Mouse (Mus musculus) adrenal gland, adult 2 months (tissue): ENCODE measurements around the gene Ube3a. TPM values are rescaled to one million over a fixed set of nuclear protein-coding genes. Genes with fewer than 3 reads are reported as not detected.
A peak's percentile ranks its signal among the peaks of the same experiment; 100 is the strongest.

Source experiments
- DNase-seq: peaks from one replicate; pipeline ENCODE4 v3.0.0; 2021
- long read RNA-seq: library from polyadenylated mRNA; stranded (forward); transcript quantifications from one replicate; pipeline ENCODE4 v2.0.0, GENCODE M21; 2021
- polyA plus RNA-seq: library from polyadenylated mRNA; depleted of rRNA; stranded (reverse); fragments of >200 nt; gene quantifications from 2 replicates; pipeline ENCODE4 v1.2.3, GENCODE M21; 2012; rRNA removed
- total RNA-seq, 2 experiments: library from RNA; stranded (reverse); gene quantifications; 2 replicates each; pipeline ENCODE4 v1.2.3; 2021

The Ube3a gene
- total RNA-seq = 100 to 1,000 TPM; 132 to 157 TPM
- 568 and 630 TPM in 2 replicates for polyA plus RNA-seq
- long read RNA-seq, full-length matches to known transcripts = 35 of 50 reads
- long read RNA-seq, partial matches to known transcripts = 3 of 50 reads
- long read RNA-seq, other reads (novel, unspliced or antisense) = 12 of 50 reads

DNA sequence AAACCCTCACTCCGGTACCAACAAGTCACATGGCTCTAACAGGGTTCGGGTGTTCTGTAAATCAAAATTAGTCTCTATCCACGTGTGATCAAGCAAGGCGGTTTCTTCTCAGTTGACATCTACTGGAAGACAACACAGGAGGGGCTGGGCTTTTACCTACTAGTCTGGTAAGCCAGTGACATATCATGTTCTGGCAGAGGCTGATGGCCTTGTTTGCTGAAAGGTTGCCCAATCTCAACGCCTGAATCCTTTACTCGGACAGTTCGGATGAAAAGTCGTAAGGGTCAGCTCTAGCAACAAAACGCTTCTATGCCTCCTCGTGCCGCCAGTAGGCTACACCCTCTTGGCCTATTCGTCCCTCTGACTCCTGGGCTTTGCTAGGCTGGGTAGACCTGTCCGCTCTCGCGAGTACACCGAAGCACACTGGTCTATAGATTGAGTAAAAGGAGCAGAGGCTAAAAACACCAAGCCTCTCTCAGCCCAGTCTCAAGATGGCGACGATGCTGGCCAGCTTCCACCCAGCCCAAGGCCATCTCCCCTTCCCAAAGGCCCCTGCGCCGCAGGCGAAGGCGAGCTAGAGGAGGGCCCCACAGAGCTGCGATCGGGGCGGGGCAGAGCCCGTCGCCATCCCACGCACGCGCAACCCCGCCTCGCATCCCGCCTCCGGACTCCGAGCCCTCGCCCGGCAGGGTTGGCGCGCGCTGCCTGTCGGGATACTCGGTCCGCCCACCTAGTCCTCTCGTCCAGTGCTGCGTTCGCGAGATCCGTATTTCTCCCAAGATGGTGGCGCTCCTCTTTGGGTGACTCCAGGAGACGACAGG is at the start of gene Ube3a:
Ube3a (plus strand) TSS at position 706 of the 821 bp plus-strand sequence.
- peak; percentile 99 for DNase-seq

DNA sequence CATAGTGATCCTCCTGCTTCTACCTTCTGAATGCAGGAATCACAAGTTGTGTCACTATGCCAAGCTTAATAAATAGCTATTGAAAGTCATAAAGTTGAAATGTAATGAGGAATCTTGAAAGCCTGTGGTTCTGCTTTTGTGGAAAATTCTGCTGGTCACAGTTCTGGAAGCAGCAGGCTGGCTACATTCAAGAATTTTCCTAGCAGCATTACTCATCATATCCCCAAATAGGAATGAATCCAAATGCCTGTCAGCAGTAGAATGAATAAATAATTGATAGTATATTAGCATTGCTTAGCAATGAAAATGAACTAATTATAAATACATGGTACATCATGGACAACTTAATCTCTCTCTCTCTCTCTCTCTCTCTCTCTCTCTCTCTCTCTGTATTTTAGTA is 35.7 kb upstream of the Ube3a start:
- DNase-seq = peak; percentile 4

DNA sequence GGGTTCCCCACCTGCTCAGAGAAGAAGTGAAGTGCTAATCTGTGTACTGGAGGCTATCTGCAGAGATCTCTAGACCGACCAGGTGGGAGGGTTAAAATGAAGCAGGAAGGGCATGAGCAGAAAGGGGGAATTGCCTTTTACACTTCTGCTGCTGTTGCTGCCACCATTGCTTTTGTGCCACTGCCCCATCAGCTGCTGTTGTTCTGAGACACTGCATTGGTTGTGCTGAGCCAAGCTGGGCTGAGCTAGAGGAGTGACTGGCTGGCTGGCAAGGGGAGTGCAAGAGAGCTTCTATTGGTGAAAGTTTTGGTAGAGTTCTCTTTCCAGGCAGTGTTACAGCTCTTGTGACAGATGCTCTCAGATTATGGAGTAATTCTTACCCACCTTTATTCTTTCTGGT is 13.6 kb upstream of the Ube3a start:
- DNase-seq = no peak

DNA sequence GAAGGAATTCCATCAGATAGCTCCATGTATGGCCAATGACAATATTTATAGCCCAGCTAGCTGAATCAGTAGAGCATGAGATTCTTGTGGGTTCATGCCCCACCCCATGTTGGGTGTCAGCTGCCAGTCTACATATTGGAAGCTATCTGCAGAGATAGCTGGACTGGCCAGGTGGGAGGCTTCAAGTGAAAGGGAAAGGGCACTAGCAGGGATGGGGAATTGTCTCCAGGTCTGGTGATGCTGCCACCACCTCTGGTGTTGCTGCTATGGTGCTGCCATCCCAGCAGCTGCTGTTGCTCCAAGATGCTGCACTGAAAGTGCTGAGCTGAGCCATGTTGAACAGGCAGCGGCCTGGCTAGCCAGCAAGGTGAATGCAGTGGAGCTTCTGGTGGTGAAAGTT is 7.3 kb upstream of the Ube3a start:
- no peak for DNase-seq

DNA sequence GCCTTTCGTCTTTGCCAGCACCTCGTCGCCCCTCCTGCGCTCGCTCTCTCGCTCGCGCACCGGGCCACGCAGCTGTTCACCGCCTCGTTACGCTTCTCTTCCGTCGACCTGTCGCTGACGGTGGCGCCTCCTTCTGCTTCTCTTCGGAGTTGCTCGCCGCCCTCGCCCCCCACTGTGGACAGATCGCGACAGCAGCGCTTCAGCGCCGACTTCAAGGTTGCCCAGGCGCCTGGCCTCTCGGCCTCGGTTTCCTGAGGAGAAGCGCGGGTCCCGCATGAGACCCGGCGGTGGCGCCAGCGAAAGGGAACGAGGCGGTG is 274 bp downstream of the Ube3a start:
- DNase-seq = no peak

DNA sequence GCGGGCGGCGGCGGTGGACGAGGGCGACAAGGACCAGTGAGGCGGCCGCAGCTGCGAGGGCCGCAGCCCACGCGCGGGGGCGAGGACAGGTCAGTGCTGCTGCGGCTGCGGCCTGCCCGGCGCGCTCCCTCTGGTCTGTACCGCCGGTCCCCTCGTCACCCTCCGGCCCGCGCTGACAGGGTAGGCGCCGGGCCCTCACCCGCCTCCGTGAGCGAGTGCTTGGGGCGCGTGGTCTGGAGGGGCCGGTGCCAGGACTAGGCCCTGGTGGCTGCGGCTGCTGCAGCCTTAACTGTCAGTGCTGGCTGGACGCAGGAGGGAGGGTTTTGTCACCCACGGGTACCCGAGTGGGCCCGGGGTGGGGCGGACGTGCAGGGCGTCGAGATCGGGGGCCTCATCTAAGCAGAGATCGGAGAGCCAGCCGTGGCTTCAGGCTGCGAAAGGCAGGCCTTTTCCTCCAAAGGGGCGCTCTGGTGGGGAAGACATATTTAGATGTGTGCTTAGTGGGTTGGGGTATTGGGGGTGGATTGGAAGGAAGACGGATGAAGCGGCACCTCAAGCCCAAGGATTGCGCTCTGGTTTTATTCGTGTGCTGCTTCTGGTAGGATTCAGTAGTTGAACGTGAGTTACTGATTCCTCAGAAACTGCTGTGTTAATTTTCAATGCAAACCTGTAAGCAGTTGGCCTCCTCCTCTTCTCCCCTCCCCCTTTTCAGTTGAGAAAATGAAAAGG is 797 bp downstream of the Ube3a start:
- DNase-seq = peak; percentile 81

DNA sequence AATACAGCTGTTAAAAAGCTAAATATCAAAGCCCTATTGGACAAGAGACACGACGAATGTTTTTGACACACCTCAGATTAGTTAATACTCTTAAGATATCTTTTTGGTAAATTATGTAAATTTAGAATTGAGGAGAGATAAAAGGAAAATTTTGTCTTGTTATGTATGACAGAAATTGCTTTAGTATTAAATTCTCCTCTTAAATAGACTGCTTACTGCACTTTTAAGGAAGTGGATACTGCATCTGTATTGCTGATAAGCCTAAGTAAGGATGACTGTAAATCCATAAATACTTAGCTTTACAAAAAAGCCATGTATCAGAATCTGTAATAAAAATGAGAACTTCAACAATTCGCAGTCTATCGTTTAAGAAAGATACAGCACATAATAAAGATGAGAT is 1.8 kb downstream of the Ube3a start:
- no peak for DNase-seq

DNA sequence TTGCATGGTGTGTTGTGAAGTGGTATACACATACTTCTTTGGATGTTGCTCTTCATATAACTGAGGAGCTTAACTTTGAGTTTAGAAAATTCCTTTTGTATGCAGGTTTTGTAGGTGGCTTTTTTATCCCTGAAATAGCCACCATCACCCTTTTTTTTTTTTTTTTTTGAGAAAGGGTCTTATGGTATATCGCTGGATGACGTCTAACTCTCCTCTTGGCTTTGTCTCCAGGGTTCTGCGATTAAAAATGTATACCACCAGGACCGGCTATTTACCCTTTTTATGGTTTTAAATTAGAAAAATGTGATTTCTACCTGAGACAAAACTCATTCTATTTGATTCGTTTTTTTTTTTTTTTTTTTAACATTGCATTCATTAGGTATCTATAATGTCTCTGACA is 2.2 kb downstream of the Ube3a start:
- no peak for DNase-seq

DNA sequence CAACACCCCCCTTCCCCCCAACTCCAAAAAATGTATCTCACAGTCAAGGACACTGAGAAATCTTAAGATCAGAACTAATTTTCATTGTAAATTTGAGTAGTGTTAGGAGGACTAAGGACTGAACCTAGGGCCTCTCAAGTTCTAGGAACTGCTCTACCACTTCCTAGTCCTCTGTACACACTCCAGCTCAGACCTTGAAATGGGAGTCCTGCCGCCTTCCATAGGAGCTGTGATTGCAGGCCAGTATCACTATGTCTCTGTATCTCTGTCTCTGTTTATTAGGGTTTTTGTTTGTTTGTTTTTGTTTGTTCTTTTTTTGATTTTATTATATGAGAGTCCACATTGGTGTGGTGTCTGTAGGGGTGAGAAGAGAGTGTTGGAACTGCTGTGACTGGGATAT is 3.4 kb downstream of the Ube3a start:
- no peak for DNase-seq

DNA sequence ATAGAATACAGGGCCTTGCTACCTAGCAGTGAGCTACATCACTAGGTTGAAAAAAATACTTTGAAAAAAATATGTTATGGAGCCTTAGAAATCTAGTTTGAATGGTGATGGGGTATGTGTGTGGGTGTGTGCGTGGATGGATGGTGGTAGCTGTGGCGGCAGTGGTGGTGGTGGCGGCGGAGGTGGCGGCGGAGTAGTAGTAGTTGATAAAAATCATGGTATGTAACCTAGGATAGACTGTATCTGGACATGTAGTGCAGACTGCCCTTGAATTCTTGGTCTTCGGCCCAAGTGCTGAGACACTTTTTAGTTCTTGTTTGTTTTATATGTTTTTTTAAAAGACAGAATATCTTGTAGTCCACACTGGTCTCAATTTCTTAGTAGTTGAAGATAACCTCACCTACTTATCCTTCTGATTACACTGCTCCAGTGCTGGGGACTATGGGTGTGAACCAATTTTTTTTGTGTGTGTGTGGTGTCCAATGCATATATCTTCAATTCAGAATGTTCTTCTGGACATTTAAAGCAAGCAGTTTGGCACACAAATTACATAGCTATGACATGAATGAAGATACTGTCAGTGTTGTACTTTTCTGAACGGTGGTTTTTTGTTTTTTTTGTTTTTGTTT is 6.3 kb downstream of the Ube3a start:
- no peak for DNase-seq

DNA sequence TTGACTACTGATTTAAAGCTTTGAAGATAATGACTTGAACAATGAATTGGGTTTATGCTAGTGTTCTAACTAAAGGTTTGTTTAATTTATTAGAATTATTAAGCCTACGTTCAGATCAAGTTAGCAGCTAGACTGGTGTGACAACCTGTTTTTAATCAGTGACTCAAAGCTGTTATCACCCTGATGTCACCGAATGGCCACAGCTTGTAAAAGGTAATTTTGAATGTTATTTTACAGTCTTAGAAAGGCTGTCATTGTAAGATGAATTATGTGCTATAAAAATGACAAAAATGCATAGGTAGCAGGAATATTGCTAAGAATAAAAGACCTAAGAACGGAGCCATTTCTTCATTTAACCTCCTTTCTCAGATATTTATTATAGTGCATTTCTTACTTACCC is 14.7 kb downstream of the Ube3a start:
- DNase-seq = no peak

DNA sequence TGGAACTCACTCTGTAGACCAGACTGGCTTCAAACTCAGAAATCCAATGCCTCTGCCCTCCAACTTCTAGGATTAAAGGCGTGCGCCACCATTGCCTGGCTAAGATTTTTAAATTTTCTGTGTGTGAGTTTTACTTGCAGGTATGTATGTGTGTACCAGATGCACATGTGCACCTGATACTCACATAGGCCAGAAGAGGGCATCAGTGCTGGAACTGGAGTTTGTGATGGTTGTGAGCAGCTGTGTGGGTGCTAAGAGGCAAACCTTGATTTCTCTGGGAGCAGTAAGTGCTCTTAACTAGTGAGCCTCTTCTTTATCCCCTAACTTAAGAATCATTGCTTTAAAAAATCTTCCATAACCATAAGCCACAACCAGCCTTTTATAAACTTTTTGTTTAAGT is 17.0 kb downstream of the Ube3a start:
- no peak for DNase-seq

DNA sequence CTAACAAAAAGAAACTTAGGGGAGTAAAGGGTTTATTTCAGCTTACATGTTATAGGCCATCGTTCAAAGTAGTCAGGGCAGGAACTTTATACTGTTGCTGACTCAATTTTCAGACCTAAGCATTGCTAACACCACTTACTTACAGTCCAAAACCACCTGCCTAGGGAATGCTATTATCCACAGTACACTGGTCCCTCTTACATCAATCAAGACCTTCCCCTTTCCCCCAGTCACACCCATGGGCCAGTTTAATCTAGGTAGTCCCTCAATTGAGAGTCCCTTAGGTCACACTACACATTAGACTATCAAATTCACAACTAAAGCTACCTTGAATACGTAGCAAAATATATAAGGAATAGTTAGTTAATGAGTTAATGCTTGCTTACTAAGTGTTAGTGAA is 24.8 kb downstream of the Ube3a start:
- DNase-seq = no peak

DNA sequence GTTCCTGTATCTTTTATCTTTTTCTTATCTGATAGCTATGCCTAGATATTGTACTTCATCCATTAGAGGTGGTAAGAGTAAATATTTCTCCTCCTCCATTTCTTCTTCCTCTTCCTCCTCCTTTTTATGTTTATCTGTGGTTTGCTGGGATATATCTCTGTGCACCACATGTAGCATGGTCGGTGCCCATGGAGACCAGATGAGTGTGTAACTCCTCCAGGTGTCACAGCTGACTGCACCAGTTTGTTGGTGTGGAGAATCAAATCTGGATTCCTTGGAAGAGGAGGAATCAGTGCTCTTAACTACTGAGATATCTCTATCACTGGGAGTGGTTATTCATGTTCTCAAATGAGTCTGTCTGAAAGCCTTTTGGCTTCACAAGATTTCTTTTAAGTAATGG is 37.0 kb downstream of the Ube3a start:
- DNase-seq = no peak

DNA sequence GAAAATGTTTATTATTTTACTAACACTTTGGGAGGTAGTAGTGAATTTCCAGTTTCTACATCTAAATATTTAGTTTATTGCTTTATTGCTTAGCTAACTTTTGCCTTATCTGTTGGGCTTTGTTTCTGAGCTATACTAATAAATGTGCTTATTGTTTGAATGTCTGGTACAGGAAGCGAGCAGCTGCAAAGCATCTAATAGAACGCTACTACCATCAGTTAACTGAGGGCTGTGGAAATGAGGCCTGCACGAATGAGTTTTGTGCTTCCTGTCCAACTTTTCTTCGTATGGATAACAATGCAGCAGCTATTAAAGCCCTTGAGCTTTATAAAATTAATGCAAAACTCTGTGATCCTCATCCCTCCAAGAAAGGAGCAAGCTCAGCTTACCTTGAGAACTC is 43.2 kb downstream of the Ube3a start:
- no peak for DNase-seq

DNA sequence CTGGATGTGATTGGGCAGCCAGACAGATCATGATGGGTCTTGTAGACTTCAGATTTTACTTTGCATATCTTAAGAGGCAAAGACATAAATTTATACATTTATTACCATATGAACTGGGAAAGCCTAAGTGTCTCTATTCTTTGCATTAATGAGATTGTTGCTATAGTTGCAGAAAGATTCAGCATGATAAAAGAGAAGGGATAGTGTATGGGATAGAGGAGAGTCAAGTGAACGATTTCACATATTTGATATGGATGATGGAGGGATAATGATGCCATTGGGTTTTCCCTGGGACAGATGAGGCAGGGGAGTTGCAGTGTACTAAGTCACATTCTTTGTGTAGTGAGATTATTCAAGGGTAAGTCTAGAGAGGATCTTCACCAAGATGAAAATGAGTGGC is 84.0 kb downstream of the Ube3a start:
- no peak for DNase-seq

DNA sequence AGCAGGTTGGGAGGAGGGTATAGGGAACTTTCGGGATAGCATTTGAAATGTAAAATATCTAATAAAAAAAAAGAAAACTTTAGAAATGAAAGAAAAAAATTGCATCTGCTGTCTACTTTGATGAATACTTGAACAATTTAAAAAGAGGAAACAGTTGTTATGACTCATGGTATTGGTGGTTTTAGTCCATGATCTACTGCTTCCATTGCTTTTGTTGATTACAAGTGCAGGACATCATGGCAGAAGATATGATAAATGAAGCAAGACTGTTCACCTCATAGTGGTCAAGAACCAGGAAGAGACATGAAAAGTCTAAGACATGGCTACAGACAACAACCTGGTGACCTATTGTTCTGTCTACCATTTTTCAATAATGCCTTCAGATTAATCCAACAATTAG is 94.2 kb downstream of the Ube3a start:
- DNase-seq = no peak
